Mouse (Mus musculus) heart, postnatal 0 days (tissue): ENCODE measurements at regions not wholly inside any gene's neighbourhood (a gene's known extent, or its start where the extent isn't known, plus 50 kb on each side); places are given as distances from the start of the nearest gene placed in this dataset.

Source experiments
- CTCF ChIP-seq: IDR thresholded peaks from 2 replicates; pipeline ENCODE4 v1.5.1; 2016; ENCODE audit warnings: antibody characterized with exemption, control low read depth, low read depth
- EP300 ChIP-seq: IDR thresholded peaks from 2 replicates; pipeline ENCODE4 v1.6.1; 2016; ENCODE audit warnings: antibody characterized with exemption, low read depth

DNA sequence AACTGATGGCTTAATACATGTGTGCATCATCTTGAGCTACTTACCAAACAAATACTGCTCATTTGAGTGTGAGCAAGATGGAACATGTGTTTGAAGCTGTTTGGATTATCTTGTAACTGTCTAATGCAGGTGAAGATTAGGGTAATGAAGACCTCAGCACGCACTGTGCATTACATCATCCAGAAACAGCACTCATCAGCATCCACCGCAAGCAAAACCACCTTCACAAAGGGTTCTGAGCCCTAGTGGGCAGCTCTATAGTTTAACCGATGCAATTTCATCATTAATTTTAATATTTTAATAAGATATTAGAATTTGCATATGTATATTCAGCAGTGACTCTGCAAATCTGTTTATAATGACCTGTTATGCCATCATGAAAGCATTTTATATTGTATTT, 664.1 kb downstream of the Lrriq3 start:
- TF ChIP-seq CTCF (no peak), EP300 (no peak)
